Mouse (Mus musculus) E14TG2a.4 (cell line): ENCODE measurements around the gene Krt82.

Experiments
- CTCF ChIP-seq: conservative IDR thresholded peaks from 2 replicates; pipeline ENCODE4 v1.5.1; 2014; ENCODE audit warnings: low read length
- POU5F1 ChIP-seq: IDR thresholded peaks from 2 replicates; pipeline ENCODE4 v1.6.1; 2014; ENCODE audit warnings: low read length, borderline replicate concordance

GRCm38 (mm10) chr15:101497181-101497580 is 53.3 kb downstream of the Krt82 start:
- TF ChIP-seq CTCF (peak; percentile 40), POU5F1 (no peak)
